Mouse (Mus musculus) brain, embryonic 14.5 days (tissue): ENCODE results near the gene Gla.

Source experiments
- CTCF ChIP-seq: fragments of 200-500 bp; IDR thresholded peaks from 2 replicates; pipeline ENCODE4 v1.5.1; 2012; ENCODE audit warnings: inconsistent platforms, mild to moderate bottlenecking, moderate library complexity, borderline replicate concordance; ENCODE audit not compliant: insufficient read depth, insufficient read length; ENCODE audit errors: extremely low read depth
- POLR2A ChIP-seq: fragments of 200-500 bp; IDR thresholded peaks from 2 replicates; pipeline ENCODE4 v1.6.1; 2012; ENCODE audit warnings: mild to moderate bottlenecking, inconsistent platforms, borderline replicate concordance; ENCODE audit not compliant: poor library complexity, insufficient read depth, insufficient read length, severe bottlenecking; ENCODE audit errors: extremely low read depth

- TF ChIP-seq POLR2A, result no peak
- peak; percentile 56; the same call in 1 of the 2 replicates for TF ChIP-seq CTCF
These were observed 47.2 kb upstream of the Gla start for GRCm38 (mm10) chrX:134648031-134648692.
